ENCODE assay signal across 17 mouse cellular contexts in genomic region chr1:18640858-18641257, GRCm38 (mm10).
"Had no signal": no experiment of that assay in that cellular context is flagged by ENCODE, and none has a peak within 500 bp of the region (broad histone marks: within the 10 kb centered on the region; RNA-seq: fewer than 3 reads in every experiment).

No protein-coding gene starts in this region.

- DNase-seq: gastrocnemius, postnatal 10 days; gastrocnemius, postnatal 25 days; heart, adult 18-20 months; heart, postnatal 10 days; heart, postnatal 4 days; kidney, adult 18-20 months; kidney, adult 8-10 months; kidney, postnatal 10 days; kidney, postnatal 25 days; kidney, postnatal 4 days; liver; liver, embryonic 13.5 days; liver, postnatal 0 days had no signal

- ATAC-seq: hindbrain, embryonic 16.5 days; inflammation-experienced regulatory T-cells, adult 6 months; intestine, embryonic 15.5 days; intestine, postnatal 0 days; liver, postnatal 0 days had no signal
